Mouse (Mus musculus): ENCODE measurements around the gene Snd1. TPM values are rescaled to one million over a fixed set of nuclear protein-coding genes. Genes with fewer than 3 reads are reported as not detected.
"Not testable (repeated sequence)": the region's sequence is repeated elsewhere in the genome, so short reads cannot be mapped to it uniquely, and the experiment has no call there.

Gene Snd1
- polyA plus RNA-seq, 1 experiment = 190 TPM

DNA sequence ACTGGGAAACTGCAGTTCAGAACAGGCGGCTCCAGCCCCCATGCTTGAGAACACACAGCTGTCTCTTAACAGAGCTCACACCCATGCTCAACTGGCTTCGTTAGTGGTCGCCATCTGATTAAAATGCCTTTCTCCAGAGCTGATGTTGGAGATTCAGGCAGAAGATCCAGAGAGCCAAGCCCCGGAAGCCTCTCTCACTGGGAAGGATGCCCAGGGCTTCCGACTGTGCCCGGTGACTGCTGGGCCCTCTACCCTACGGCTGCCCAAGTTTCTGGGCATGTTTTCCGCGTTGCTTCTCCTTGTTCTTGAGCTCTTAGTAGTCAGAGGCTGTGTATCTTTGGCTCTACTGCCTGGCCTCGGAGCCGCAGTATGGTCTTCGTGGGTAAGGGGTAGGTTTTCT, 447.4 kb downstream of the Snd1 start:
- Histone ChIP-seq H3K79me2 (ENCODE audit: control insufficient read depth, insufficient read depth) (no peaks in the 10 kb centered on the region), H3K27me3 (ENCODE audit: control insufficient read depth, insufficient read depth, insufficient read length) (peaks cover 4% of the 10 kb centered on the region)
- no peak for TF ChIP-seq TCF3 (IDR thresholded peaks at IDR 0.05; ENCODE audit: insufficient read length, low read depth)
- no peak for TF ChIP-seq POLR2AphosphoS2 (IDR thresholded peaks at IDR 0.05; ENCODE audit: insufficient read length, low read depth)
- TF ChIP-seq SRF (IDR thresholded peaks at IDR 0.05; ENCODE audit: control insufficient read depth, insufficient read length, low read depth) = no peak

GRCm38 (mm10) chr6:28923091-28923824, 448.3 kb downstream of the Snd1 start:
- H3K4me3 ChIP-seq = no peak overlapping the region
- no peaks in the 10 kb centered on the region for H3K79me2 ChIP-seq (ENCODE audit: control insufficient read depth, insufficient read depth)
- no peak overlapping the region for H3K4me2 ChIP-seq (ENCODE audit: low read depth)
- H3K27me3 ChIP-seq (ENCODE audit: control insufficient read depth, insufficient read depth, insufficient read length) = peaks cover 4% of the 10 kb centered on the region
- TF ChIP-seq USF1 (IDR thresholded peaks at IDR 0.05; ENCODE audit: low read depth) (no peak), TCF12 (IDR thresholded peaks at IDR 0.05; ENCODE audit: insufficient read depth, poor library complexity, severe bottlenecking) (no peak), TCF3 (IDR thresholded peaks at IDR 0.05; ENCODE audit: insufficient read length, low read depth) (no peak), MAX (IDR thresholded peaks at IDR 0.05; ENCODE audit: low read depth) (no peak), SRF (IDR thresholded peaks at IDR 0.05; ENCODE audit: control insufficient read depth, insufficient read length, low read depth) (no peak), CEBPB (IDR thresholded peaks at IDR 0.05; ENCODE audit: insufficient read depth, poor library complexity, severe bottlenecking) (no peak), REST (IDR thresholded peaks at IDR 0.05; ENCODE audit: insufficient read depth, insufficient read length) (no peak), MYOG (IDR thresholded peaks at IDR 0.05; ENCODE audit: control insufficient read depth in 1 of 3, insufficient read depth in 1 of 3, insufficient read length in 2 of 3, low read depth in 2 of 3) (no peak), POLR2AphosphoS2 (IDR thresholded peaks at IDR 0.05; ENCODE audit: insufficient read length, low read depth) (no peak), E2F4 (IDR thresholded peaks at IDR 0.05; ENCODE audit: insufficient read depth) (no peak), POLR2A (IDR thresholded peaks at IDR 0.05; ENCODE audit: insufficient read length, low read depth) (no peak), MYOD1 (IDR thresholded peaks at IDR 0.05; ENCODE audit: control insufficient read depth in 1 of 3, insufficient read length in 2 of 3, low read depth in 2 of 3) (no peak)
- no peak overlapping the region for H3ac ChIP-seq (ENCODE audit: control insufficient read depth, insufficient read length)
- H3K36me3 ChIP-seq (ENCODE audit: control insufficient read depth, insufficient read depth) = no peaks in the 10 kb centered on the region

More for the DNA sequence above, 447.4 kb downstream of the Snd1 start:
- Histone ChIP-seq H3K4me2 (ENCODE audit: low read depth) (no peak overlapping the region), H3ac (ENCODE audit: control insufficient read depth, insufficient read length) (no peak overlapping the region), H3K36me3 (ENCODE audit: control insufficient read depth, insufficient read depth) (no peaks in the 10 kb centered on the region), H3K4me3 (no peak overlapping the region)

GRCm38 (mm10) chr6:28923837-28924236, 448.9 kb downstream of the Snd1 start:
- Histone ChIP-seq H3K79me2 (ENCODE audit: control insufficient read depth, insufficient read depth) (no peaks in the 10 kb centered on the region), H3K36me3 (ENCODE audit: control insufficient read depth, insufficient read depth) (no peaks in the 10 kb centered on the region), H3K4me2 (ENCODE audit: low read depth) (no peak overlapping the region), H3K4me3 (no peak overlapping the region), H3K27me3 (ENCODE audit: control insufficient read depth, insufficient read depth, insufficient read length) (peaks cover 4% of the 10 kb centered on the region), H3ac (ENCODE audit: control insufficient read depth, insufficient read length) (no peak overlapping the region)
- TF ChIP-seq POLR2A (IDR thresholded peaks at IDR 0.05; ENCODE audit: insufficient read length, low read depth) (no peak), USF1 (IDR thresholded peaks at IDR 0.05; ENCODE audit: low read depth) (no peak), TCF12 (IDR thresholded peaks at IDR 0.05; ENCODE audit: insufficient read depth, poor library complexity, severe bottlenecking) (no peak), E2F4 (IDR thresholded peaks at IDR 0.05; ENCODE audit: insufficient read depth) (no peak), REST (IDR thresholded peaks at IDR 0.05; ENCODE audit: insufficient read depth, insufficient read length) (no peak), MAX (IDR thresholded peaks at IDR 0.05; ENCODE audit: low read depth) (no peak), SRF (IDR thresholded peaks at IDR 0.05; ENCODE audit: control insufficient read depth, insufficient read length, low read depth) (no peak), CEBPB (IDR thresholded peaks at IDR 0.05; ENCODE audit: insufficient read depth, poor library complexity, severe bottlenecking) (no peak), TCF3 (IDR thresholded peaks at IDR 0.05; ENCODE audit: insufficient read length, low read depth) (no peak), MYOD1 (IDR thresholded peaks at IDR 0.05; ENCODE audit: control insufficient read depth in 1 of 3, insufficient read length in 2 of 3, low read depth in 2 of 3) (no peak)

- not testable (repeated sequence) for H3ac ChIP-seq (ENCODE audit: control insufficient read depth, insufficient read length); H3K4me2 ChIP-seq (ENCODE audit: low read depth)
These were observed 453.0 kb downstream of the Snd1 start for GRCm38 (mm10) chr6:28927987-28928386.

GRCm38 (mm10) chr6:28929169-28929803, 454.3 kb downstream of the Snd1 start:
- H3K4me2 ChIP-seq (ENCODE audit: low read depth); H3K36me3 ChIP-seq (ENCODE audit: control insufficient read depth, insufficient read depth); H3ac ChIP-seq (ENCODE audit: control insufficient read depth, insufficient read length); H3K79me2 ChIP-seq (ENCODE audit: control insufficient read depth, insufficient read depth); H3K4me3 ChIP-seq: not testable (repeated sequence)
- H3K27me3 ChIP-seq (ENCODE audit: control insufficient read depth, insufficient read depth, insufficient read length) = peaks cover 15% of the 10 kb centered on the region

More at GRCm38 (mm10) chr6:28927987-28928386, 453.0 kb downstream of the Snd1 start:
- not testable (repeated sequence) for H3K4me3 ChIP-seq; H3K36me3 ChIP-seq (ENCODE audit: control insufficient read depth, insufficient read depth); H3K79me2 ChIP-seq (ENCODE audit: control insufficient read depth, insufficient read depth)
- H3K27me3 ChIP-seq (ENCODE audit: control insufficient read depth, insufficient read depth, insufficient read length) = peaks cover 15% of the 10 kb centered on the region

Data from myocyte (in vitro differentiated cells).